Mouse (Mus musculus) stomach, embryonic 15.5 days (tissue): ENCODE results near the gene Arpc3. TPM values are rescaled to one million over a fixed set of nuclear protein-coding genes. Genes with fewer than 3 reads are reported as not detected.

Experiments
- ATAC-seq: fragments of 200-750 bp; cut with Nextera tagmentation; 2 replicates; pipeline ENCODE4 v1.8.0; 2017; ENCODE audit warnings: low read depth, moderate number of reproducible peaks, moderate TSS enrichment; ENCODE audit not compliant: insufficient read depth, low FRiP score
- H3K27ac ChIP-seq: fragments of 300-500 bp; sonication (generic); 2 replicates; pipeline ENCODE4 v1.5.1; 2015; ENCODE audit warnings: mild to moderate bottlenecking, inconsistent platforms
- H3K27me3 ChIP-seq: fragments of 300-500 bp; sonication (generic); replicated peaks from 2 replicates; pipeline ENCODE4 v1.6.1; 2015; ENCODE audit warnings: inconsistent platforms
- H3K36me3 ChIP-seq: fragments of 300-500 bp; sonication (generic); 2 replicates; pipeline ENCODE4 v1.6.1; 2015; ENCODE audit warnings: inconsistent platforms
- H3K4me1 ChIP-seq: fragments of 300-500 bp; sonication (generic); 2 replicates; pipeline ENCODE4 v1.6.1; 2015; ENCODE audit warnings: inconsistent platforms
- H3K4me2 ChIP-seq: fragments of 300-500 bp; sonication (generic); 2 replicates; pipeline ENCODE4 v1.6.1; 2015; ENCODE audit warnings: mild to moderate bottlenecking, inconsistent platforms
- H3K4me3 ChIP-seq: fragments of 300-500 bp; sonication (generic); replicated peaks from 2 replicates; pipeline ENCODE4 v1.5.1; 2015; ENCODE audit warnings: inconsistent platforms
- H3K9ac ChIP-seq: fragments of 300-500 bp; sonication (generic); 2 replicates; pipeline ENCODE4 v1.6.1; 2015; ENCODE audit warnings: inconsistent platforms
- H3K9me3 ChIP-seq: fragments of 300-500 bp; sonication (generic); 2 replicates; pipeline ENCODE4 v1.6.1; 2016; ENCODE audit warnings: inconsistent platforms
- WGBS: fragments of 180-500 bp; shearing (Covaris S2); methylation state at CpG from one replicate; pipeline ENCODE4 v1.1.7; 2015; 5-methylcytosine and 5-hydroxymethylcytosine counted together
- polyA plus RNA-seq: library from polyadenylated mRNA; unstranded; fragments of >200 nt; fragmentation: Nextera tagmentation; extraction: Ambion mirVana; gene quantifications from 2 replicates; pipeline ENCODE4 v1.2.1, GENCODE M21; 2015

Arpc3 gene
- polyA plus RNA-seq: 142 and 148 TPM in 2 replicates

GRCm38 (mm10) chr5:122391786-122392180, at the start of gene Arpc3:
Arpc3 (plus strand) TSS chr5:122391878.
- peak within 1 kb of the TSS; percentile 77 for H3K4me2 ChIP-seq
- WGBS: under 1% methylated on average over 39 of the region's 39 CpGs
- peak within 1 kb of the TSS; percentile 90 for H3K4me3 ChIP-seq
- H3K4me1 ChIP-seq: peaks cover 7% of the 10 kb centered on the region; the same call in 1 of the 2 replicates
- H3K27ac ChIP-seq: peak within 1 kb of the TSS; percentile 61; the same call in 1 of the 2 replicates
- no peaks in the 10 kb centered on the region for H3K27me3 ChIP-seq
- peak; percentile 89 for ATAC-seq
- H3K9ac ChIP-seq: peak within 1 kb of the TSS; percentile 88
- no peaks in the 10 kb centered on the region for H3K36me3 ChIP-seq
- no peaks in the 10 kb centered on the region for H3K9me3 ChIP-seq

- H3K9ac ChIP-seq: no peak overlapping the region
- H3K4me1 ChIP-seq: no peaks in the 10 kb centered on the region
- H3K4me2 ChIP-seq: no peak overlapping the region
- no peaks in the 10 kb centered on the region for H3K27me3 ChIP-seq
- no peaks in the 10 kb centered on the region for H3K36me3 ChIP-seq
- no peak overlapping the region for H3K27ac ChIP-seq
- no peak overlapping the region for H3K4me3 ChIP-seq
- no peaks in the 10 kb centered on the region for H3K9me3 ChIP-seq
- WGBS: 70% methylated on average over 1 of the region's 1 CpGs
- ATAC-seq: no peak
Observed at GRCm38 (mm10) chr5:122342874-122343273, 48.8 kb upstream of the Arpc3 start.

GRCm38 (mm10) chr5:122343768-122344167, 47.9 kb upstream of the Arpc3 start:
- Histone ChIP-seq H3K4me1 (no peaks in the 10 kb centered on the region), H3K27ac (no peak overlapping the region), H3K4me3 (no peak overlapping the region), H3K36me3 (no peaks in the 10 kb centered on the region), H3K4me2 (no peak overlapping the region), H3K9me3 (no peaks in the 10 kb centered on the region), H3K9ac (no peak overlapping the region), H3K27me3 (no peaks in the 10 kb centered on the region)
- WGBS: 59% methylated on average over 7 of the region's 7 CpGs
- ATAC-seq: no peak

GRCm38 (mm10) chr5:122344260-122344659, 47.4 kb upstream of the Arpc3 start:
- H3K4me3 ChIP-seq: no peak overlapping the region
- WGBS: 6% methylated on average over 5 of the region's 5 CpGs
- H3K9ac ChIP-seq: no peak overlapping the region
- no peaks in the 10 kb centered on the region for H3K9me3 ChIP-seq
- H3K27me3 ChIP-seq: no peaks in the 10 kb centered on the region
- no peaks in the 10 kb centered on the region for H3K4me1 ChIP-seq
- no peaks in the 10 kb centered on the region for H3K36me3 ChIP-seq
- H3K4me2 ChIP-seq: no peak overlapping the region
- H3K27ac ChIP-seq: no peak overlapping the region
- ATAC-seq: no peak

GRCm38 (mm10) chr5:122345777-122346176, 45.9 kb upstream of the Arpc3 start:
- Histone ChIP-seq H3K4me1 (no peaks in the 10 kb centered on the region), H3K9ac (no peak overlapping the region), H3K4me3 (no peak overlapping the region), H3K9me3 (no peaks in the 10 kb centered on the region), H3K27ac (no peak overlapping the region), H3K27me3 (no peaks in the 10 kb centered on the region), H3K4me2 (no peak overlapping the region), H3K36me3 (no peaks in the 10 kb centered on the region)
- WGBS: 79% methylated on average over 4 of the region's 4 CpGs
- ATAC-seq: no peak

GRCm38 (mm10) chr5:122353807-122354491, 37.7 kb upstream of the Arpc3 start, which contains the start of the genes Rad9b and Vps29:
Rad9b (minus strand) TSS chr5:122354233.
Vps29 (plus strand) TSS chr5:122354369.
- Histone ChIP-seq H3K27me3 (no peaks in the 10 kb centered on the region), H3K9ac (peak within 1 kb of the TSS; percentile 82), H3K4me3 (peak within 1 kb of the TSS; percentile 97), H3K4me1 (peaks cover 3% of the 10 kb centered on the region; the same call in 1 of the 2 replicates), H3K9me3 (no peaks in the 10 kb centered on the region), H3K27ac (peak within 1 kb of the TSS; percentile 81), H3K4me2 (peak within 1 kb of the TSS; percentile 86), H3K36me3 (no peaks in the 10 kb centered on the region)
- ATAC-seq: peak; percentile 92
- under 1% methylated on average over 50 of the region's 51 CpGs for WGBS

GRCm38 (mm10) chr5:122354492-122355067, 37.1 kb upstream of the Arpc3 start:
- Histone ChIP-seq H3K36me3 (no peaks in the 10 kb centered on the region), H3K27ac (peak overlapping the region; percentile 81), H3K9ac (peak overlapping the region; percentile 82), H3K4me2 (peak overlapping the region; percentile 75), H3K9me3 (no peaks in the 10 kb centered on the region), H3K4me3 (peak overlapping the region; percentile 97), H3K27me3 (no peaks in the 10 kb centered on the region), H3K4me1 (peaks cover 3% of the 10 kb centered on the region; the same call in 1 of the 2 replicates)
- under 1% methylated on average over 56 of the region's 57 CpGs for WGBS
- peak; percentile 72 for ATAC-seq

GRCm38 (mm10) chr5:122371591-122372191, 20.0 kb upstream of the Arpc3 start, which contains the start of gene Gpn3:
Gpn3 (plus strand) TSS chr5:122371876.
- H3K27ac ChIP-seq: peak within 1 kb of the TSS; percentile 95
- peak; percentile 64 for ATAC-seq
- no peaks in the 10 kb centered on the region for H3K27me3 ChIP-seq
- H3K9me3 ChIP-seq: no peaks in the 10 kb centered on the region
- peak within 1 kb of the TSS; percentile 81 for H3K4me2 ChIP-seq
- H3K9ac ChIP-seq: peak within 1 kb of the TSS; percentile 59
- peak within 1 kb of the TSS; percentile 57 for H3K4me3 ChIP-seq
- 2% methylated on average over 27 of the region's 46 CpGs for WGBS
- peaks cover 7% of the 10 kb centered on the region for H3K4me1 ChIP-seq
- peaks cover 16% of the 10 kb centered on the region for H3K36me3 ChIP-seq

- ATAC-seq: peak; percentile 94
- Histone ChIP-seq H3K4me2 (peak within 1 kb of the TSS; percentile 81), H3K9ac (peak within 1 kb of the TSS; percentile 59), H3K4me1 (peaks cover 7% of the 10 kb centered on the region), H3K9me3 (no peaks in the 10 kb centered on the region), H3K36me3 (peaks cover 12% of the 10 kb centered on the region), H3K27me3 (no peaks in the 10 kb centered on the region), H3K4me3 (peak within 1 kb of the TSS; percentile 57), H3K27ac (peak within 1 kb of the TSS; percentile 95)
- under 1% methylated on average over 53 of the region's 53 CpGs for whole genome bisulfite sequencing
Observed at GRCm38 (mm10) chr5:122372192-122372769, 19.4 kb upstream of the Arpc3 start, which contains the start of gene Fam216a. Fam216a (minus strand) TSS chr5:122372364.

GRCm38 (mm10) chr5:122372878-122373277, 18.8 kb upstream of the Arpc3 start:
- peak overlapping the region; percentile 42 for H3K9ac ChIP-seq
- peaks cover 7% of the 10 kb centered on the region for H3K4me1 ChIP-seq
- no peak for ATAC-seq
- H3K27ac ChIP-seq: peak overlapping the region; percentile 83
- H3K4me3 ChIP-seq: peak overlapping the region; percentile 57
- no peaks in the 10 kb centered on the region for H3K27me3 ChIP-seq
- H3K36me3 ChIP-seq: peaks cover 7% of the 10 kb centered on the region
- H3K4me2 ChIP-seq: peak overlapping the region; percentile 66
- H3K9me3 ChIP-seq: no peaks in the 10 kb centered on the region
- WGBS: 11% methylated on average over 5 of the region's 5 CpGs

GRCm38 (mm10) chr5:122377101-122377833, 14.4 kb upstream of the Arpc3 start:
- Histone ChIP-seq H3K4me1 (peaks cover 3% of the 10 kb centered on the region; the same call in 1 of the 2 replicates), H3K27ac (no peak overlapping the region), H3K9ac (no peak overlapping the region), H3K4me2 (no peak overlapping the region), H3K36me3 (peaks cover 27% of the 10 kb centered on the region), H3K27me3 (no peaks in the 10 kb centered on the region), H3K9me3 (no peaks in the 10 kb centered on the region), H3K4me3 (no peak overlapping the region)
- 89% methylated on average over 4 of the region's 4 CpGs for WGBS
- no peak for ATAC-seq
